Comparison of ENCODE assay signal across 8 mouse cellular contexts in genomic region chr19:47151332-47152061, GRCm38 (mm10). TPM values are rescaled to one million over a fixed set of nuclear protein-coding genes. Genes with fewer than 3 reads are reported as not detected.
DNase-seq lines count a peak whose midpoint lies in the region; ATAC-seq lines count a peak whose summit lies in the region.
"Had no signal": no experiment of that assay in that cellular context is flagged by ENCODE, and none has a peak within 500 bp of the region (broad histone marks: within the 10 kb centered on the region; RNA-seq: fewer than 3 reads in every experiment).

No protein-coding gene starts in this region.

- H3K9me3 ChIP-seq in lung, embryonic 15.5 days, result no peaks in the 10 kb centered on the region
- no peaks in the 10 kb centered on the region for H3K9me3 ChIP-seq in hindbrain, embryonic 16.5 days (ENCODE audit: control insufficient read depth, low read length)
- no peaks in the 10 kb centered on the region for H3K9me3 ChIP-seq in neural tube, embryonic 12.5 days

- H3K27me3 ChIP-seq in lung, embryonic 15.5 days, result peaks cover 20% of the 10 kb centered on the region
- no peaks in the 10 kb centered on the region for H3K27me3 ChIP-seq in hindbrain, embryonic 16.5 days (replicated peaks; ENCODE audit: control insufficient read depth, insufficient read depth, low read length)
- H3K27me3 ChIP-seq in neural tube, embryonic 12.5 days (replicated peaks), result peaks cover 14% of the 10 kb centered on the region

- DNase-seq in lung, adult 18-20 months, result no peak
- peak; percentile 15 for DNase-seq in embryo, embryonic 10.5 days (ENCODE audit: low spot score)
- DNase-seq in gastrocnemius, postnatal 14 days, result no peak
- no peak for DNase-seq in urinary bladder, postnatal 36 days (ENCODE audit: low spot score in 2 of 2)

- H3K4me1 ChIP-seq in lung, embryonic 15.5 days, result peaks cover 4% of the 10 kb centered on the region; the same call in 1 of the 2 replicates
- H3K4me1 ChIP-seq in hindbrain, embryonic 16.5 days (ENCODE audit: control insufficient read depth, insufficient read depth, low read depth, low read length), result no peaks in the 10 kb centered on the region
- H3K4me1 ChIP-seq in neural tube, embryonic 12.5 days, result no peaks in the 10 kb centered on the region

- no peak for ATAC-seq in lung, embryonic 15.5 days (ENCODE audit: borderline replicate concordance, extremely low read depth, low FRiP score, low TSS enrichment)
- ATAC-seq in hindbrain, embryonic 16.5 days, result peak; percentile 79
- ATAC-seq in neural tube, embryonic 12.5 days (ENCODE audit: low FRiP score, low read depth), result no peak; the same call in 1 of the 2 replicates

- H3K9ac ChIP-seq in lung, embryonic 15.5 days, result no peak overlapping the region
- H3K9ac ChIP-seq in hindbrain, embryonic 16.5 days (ENCODE audit: low read depth, low read length), result peak overlapping the region; percentile 56
- H3K9ac ChIP-seq in neural tube, embryonic 12.5 days, result 0 out of 2 replicates have a peak overlapping the region, but pooled peaks have one; percentile 8

- WGBS in lung, embryonic 15.5 days, result 21% methylated on average over 32 of the region's 32 CpGs
- 29% methylated on average over 29 of the region's 32 CpGs for WGBS in hindbrain, embryonic 16.5 days
- 30% methylated on average over 32 of the region's 32 CpGs for WGBS in neural tube, embryonic 12.5 days

- intact Hi-C loops in gastrocnemius, postnatal 14 days (cut with DNase I; ENCODE audit: low total_unique reads), result no loop called here

- no peak overlapping the region for H3K4me3 ChIP-seq in lung, embryonic 15.5 days
- H3K4me3 ChIP-seq in hindbrain, embryonic 16.5 days (ENCODE audit: low read length), result peak overlapping the region; percentile 41
- peak overlapping the region; percentile 25 for H3K4me3 ChIP-seq in neural tube, embryonic 12.5 days
- H3K4me3 ChIP-seq: myocyte had no signal

- H3K4me2 ChIP-seq in lung, embryonic 15.5 days, result peak overlapping the region; percentile 43
- H3K4me2 ChIP-seq in hindbrain, embryonic 16.5 days (ENCODE audit: low read length), result peak overlapping the region; percentile 63
- peak overlapping the region; percentile 58 for H3K4me2 ChIP-seq in neural tube, embryonic 12.5 days (replicated peaks)

- H3K27ac ChIP-seq in lung, embryonic 15.5 days, result no peak overlapping the region
- no peak overlapping the region for H3K27ac ChIP-seq in hindbrain, embryonic 16.5 days (ENCODE audit: low read depth, low read length)
- H3K27ac ChIP-seq in neural tube, embryonic 12.5 days, result no peak overlapping the region

- no peaks in the 10 kb centered on the region for H3K36me3 ChIP-seq in lung, embryonic 15.5 days
- H3K36me3 ChIP-seq in hindbrain, embryonic 16.5 days (ENCODE audit: control insufficient read depth, insufficient read depth, low read length), result no peaks in the 10 kb centered on the region
- H3K36me3 ChIP-seq in neural tube, embryonic 12.5 days, result no peaks in the 10 kb centered on the region

RNA-seq across cellular contexts. Expression of gene Calhm3, which starts 6.1 kb away (rescaled TPM):
- not detected in 2 replicates for polyA plus RNA-seq in lung, embryonic 15.5 days (2015; fragmentation: Nextera tagmentation; extraction: Ambion mirVana)
- polyA plus RNA-seq in hindbrain, embryonic 16.5 days (2015; fragmentation: Nextera tagmentation; extraction: Ambion mirVana), result 0.15 TPM in 1 of 2 replicates, not detected in the other
- polyA plus RNA-seq in neural tube, embryonic 12.5 days (2016; fragmentation: Nextera tagmentation; extraction: Ambion mirVana), result not detected in 2 replicates
- total RNA-seq in gastrocnemius, postnatal 14 days (2021), result not detected
- polyA plus RNA-seq: myocyte had no signal

RNA-seq across cellular contexts. Expression of gene Calhm1, which starts 7.4 kb away (rescaled TPM):
- not detected in 2 replicates for polyA plus RNA-seq in lung, embryonic 15.5 days (2015; fragmentation: Nextera tagmentation; extraction: Ambion mirVana)
- polyA plus RNA-seq in hindbrain, embryonic 16.5 days (2015; fragmentation: Nextera tagmentation; extraction: Ambion mirVana), result not detected in 2 replicates
- not detected in 2 replicates for polyA plus RNA-seq in neural tube, embryonic 12.5 days (2016; fragmentation: Nextera tagmentation; extraction: Ambion mirVana)
- not detected for total RNA-seq in gastrocnemius, postnatal 14 days (2021)
- polyA plus RNA-seq: myocyte had no signal

RNA-seq across cellular contexts. Expression of gene Calhm2, which starts 13.4 kb away (rescaled TPM):
- polyA plus RNA-seq in lung, embryonic 15.5 days (2015; fragmentation: Nextera tagmentation; extraction: Ambion mirVana), result 7.1 and 9.7 TPM in 2 replicates
- 1.8 and 1.9 TPM in 2 replicates for polyA plus RNA-seq in hindbrain, embryonic 16.5 days (2015; fragmentation: Nextera tagmentation; extraction: Ambion mirVana)
- 1.9 and 2.0 TPM in 2 replicates for polyA plus RNA-seq in neural tube, embryonic 12.5 days (2016; fragmentation: Nextera tagmentation; extraction: Ambion mirVana)
- total RNA-seq in gastrocnemius, postnatal 14 days (2021), result 1 to 10 TPM; 2.4 to 3.2 TPM

RNA-seq across cellular contexts. Expression of gene Neurl1a, which starts 27.1 kb away (rescaled TPM):
- 6.1 and 6.3 TPM in 2 replicates for polyA plus RNA-seq in lung, embryonic 15.5 days (2015; fragmentation: Nextera tagmentation; extraction: Ambion mirVana)
- polyA plus RNA-seq in hindbrain, embryonic 16.5 days (2015; fragmentation: Nextera tagmentation; extraction: Ambion mirVana), result 15.0 and 16.0 TPM in 2 replicates
- 6.3 TPM in 2 replicates for polyA plus RNA-seq in neural tube, embryonic 12.5 days (2016; fragmentation: Nextera tagmentation; extraction: Ambion mirVana)
- total RNA-seq in gastrocnemius, postnatal 14 days (2021), result 10 to 100 TPM; 63.6 to 86.9 TPM
